Comparison of ENCODE assay signal across 9 mouse cellular contexts in the genomic region with DNA sequence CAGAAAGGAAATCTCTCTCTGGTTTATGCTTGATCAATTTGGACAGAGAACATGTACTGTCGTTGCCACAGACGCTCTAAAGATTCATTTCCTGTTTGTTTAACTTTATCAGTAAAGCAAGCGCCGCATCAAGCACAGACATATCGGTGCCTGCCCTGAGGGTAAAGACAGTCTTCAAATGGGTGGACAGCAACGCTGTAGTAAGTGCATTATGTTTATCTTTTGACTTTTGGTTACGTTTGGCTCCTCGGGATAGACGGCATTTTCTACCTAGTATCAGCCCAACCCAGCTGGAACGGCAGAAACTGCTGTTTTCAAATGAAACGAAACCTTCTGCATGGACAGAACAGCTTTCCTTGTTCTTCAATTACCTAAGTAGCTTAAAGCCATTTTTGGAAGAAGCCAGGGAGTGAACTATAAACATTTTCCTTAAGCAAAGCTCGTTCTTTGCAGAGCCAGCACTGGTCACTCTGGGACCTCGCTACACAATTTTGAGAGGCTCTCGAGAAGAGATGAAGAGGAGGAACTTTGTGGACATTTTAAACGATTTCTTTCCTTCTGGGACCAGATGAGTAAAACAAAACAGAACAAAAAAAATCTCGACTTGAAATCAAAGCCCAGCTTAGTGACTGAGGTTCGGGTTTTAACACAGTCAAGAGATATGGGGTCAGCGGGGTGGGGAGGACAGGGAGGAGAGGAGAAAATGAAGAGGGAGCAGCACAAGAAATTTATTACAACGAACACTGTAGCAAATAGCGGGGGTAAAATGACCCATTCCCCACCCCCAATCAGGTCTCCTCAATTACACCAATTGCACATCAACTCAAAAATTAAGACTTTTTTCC.
DNase-seq lines count a peak whose midpoint lies in the region; TF ChIP-seq lines count a peak whose summit lies in the region.
"Had no signal": no experiment of that assay in that cellular context is flagged by ENCODE, and none has a peak within 500 bp of the region (broad histone marks: within the 10 kb centered on the region; RNA-seq: fewer than 3 reads in every experiment).

No protein-coding gene starts in this region.

- no peaks in the 10 kb centered on the region for H3K27me3 ChIP-seq in kidney, adult 2 months (replicated peaks; ENCODE audit: control insufficient read depth, insufficient read depth, low read length)

- H3K36me3 ChIP-seq in kidney, adult 2 months (ENCODE audit: control insufficient read depth, insufficient read depth, low read length): no peaks in the 10 kb centered on the region
- H3K36me3 ChIP-seq: G1E had no signal

- peaks cover 3% of the 10 kb centered on the region for H3K4me1 ChIP-seq in kidney, adult 2 months (ENCODE audit: control insufficient read depth, insufficient read depth, low read length)

- H3K27ac ChIP-seq in left cerebral cortex, adult 2 months: no peak overlapping the region; the same call in 1 of the 2 replicates
- H3K27ac ChIP-seq in kidney, adult 2 months (ENCODE audit: insufficient read depth, low read depth, low read length): no peak overlapping the region; the same call in 1 of the 2 replicates

- no peak for DNase-seq in left cerebral cortex, adult 2 months (ENCODE audit: extremely low spot score in 1 of 2, low spot score in 2 of 2)
- DNase-seq in left cerebral cortex, adult 18-20 months (ENCODE audit: low spot score in 2 of 2): no peak
- DNase-seq in embryo, embryonic 10.5 days (ENCODE audit: low spot score): peak; percentile 34
- peak; percentile 38 for DNase-seq in kidney, adult 2 months
- peak; percentile 24 to 27 for DNase-seq in lung, postnatal 4 days
- no peak for DNase-seq in neural tube, embryonic 10.5 days (ENCODE audit: extremely low spot score, low spot score)
- DNase-seq in gastrocnemius, adult 18-20 months (ENCODE audit: low spot score): no peak
- no peak for DNase-seq in layer of hippocampus, adult 9-10 months (ENCODE audit: low spot score)

- H3K4me3 ChIP-seq in left cerebral cortex, adult 2 months: peak overlapping the region; percentile 35
- peak overlapping the region; percentile 73 for H3K4me3 ChIP-seq in kidney, adult 2 months (ENCODE audit: insufficient read depth, low read depth, low read length)

- no peak for TF ChIP-seq POLR2A in kidney, adult 2 months (IDR thresholded peaks at IDR 0.05; ENCODE audit: low read depth, low read length)

- intact Hi-C loops in left cerebral cortex, adult 2 months (cut with DNase I): no loop called here

- 8% methylated on average over 20 of the region's 20 CpGs for WGBS in kidney, adult 2 months

- TF ChIP-seq CTCF in left cerebral cortex, adult 2 months (IDR thresholded peaks at IDR 0.05): no peak
- no peak for TF ChIP-seq CTCF in kidney, adult 2 months (conservative IDR thresholded peaks at IDR 0.05; ENCODE audit: insufficient read depth, insufficient read length, low read depth, low read length)

Comparison
In these comparisons a context has a peak if more than half of its experiments do, and no peak if none do; other contexts are left out.
1. DNase-seq: peak in embryo, embryonic 10.5 days (single experiment), kidney, adult 2 months (single experiment) and lung, postnatal 4 days (2 of 2); none in left cerebral cortex, adult 2 months (0 of 2), left cerebral cortex, adult 18-20 months (0 of 2), neural tube, embryonic 10.5 days (single experiment), gastrocnemius, adult 18-20 months (single experiment) and layer of hippocampus, adult 9-10 months (single experiment).